Mouse (Mus musculus) small intestine, adult 2 months (tissue): Measurements from ENCODE around the gene Arhgap42. TPM values are rescaled to one million over a fixed set of nuclear protein-coding genes. Genes with fewer than 3 reads are reported as not detected.
A peak's percentile ranks its signal among the peaks of the same experiment; 100 is the strongest.

Source experiments
- H3K27ac ChIP-seq: fragments of 200-500 bp; 2 replicates; pipeline ENCODE4 v1.5.1; 2012; ENCODE audit warnings: low read depth, low read length, control low read depth, inconsistent platforms; ENCODE audit not compliant: insufficient read depth
- H3K27me3 ChIP-seq: fragments of 200-500 bp; 2 replicates; pipeline ENCODE4 v1.6.1; 2012; ENCODE audit warnings: mild to moderate bottlenecking, moderate library complexity, low read length, inconsistent platforms; ENCODE audit not compliant: control insufficient read depth, insufficient read depth
- H3K36me3 ChIP-seq: fragments of 200-500 bp; 2 replicates; pipeline ENCODE4 v1.6.1; 2012; ENCODE audit warnings: mild to moderate bottlenecking, low read length, control low read depth, inconsistent platforms; ENCODE audit not compliant: control insufficient read depth, insufficient read depth
- H3K4me1 ChIP-seq: fragments of 200-500 bp; 2 replicates; pipeline ENCODE4 v1.6.1; 2012; ENCODE audit warnings: low read length, inconsistent platforms, mixed read lengths; ENCODE audit not compliant: control insufficient read depth, insufficient read depth, insufficient read length
- H3K4me3 ChIP-seq: fragments of 200-500 bp; 2 replicates; pipeline ENCODE4 v1.5.1; 2012; ENCODE audit warnings: low read depth, mild to moderate bottlenecking, control low read depth, inconsistent platforms, low read length, moderate library complexity
- CTCF ChIP-seq: fragments of 200-500 bp; IDR thresholded peaks from 2 replicates; pipeline ENCODE4 v1.5.1; 2012; ENCODE audit warnings: low read depth, mild to moderate bottlenecking, control low read depth, inconsistent platforms, low read length, moderate library complexity, mixed read lengths; ENCODE audit not compliant: insufficient replicate concordance, insufficient read length; ENCODE audit errors: extremely low read depth
- POLR2A ChIP-seq: fragments of 200-500 bp; IDR thresholded peaks from 2 replicates; pipeline ENCODE4 v1.6.1; 2012; ENCODE audit warnings: low read depth, mild to moderate bottlenecking, control low read depth, inconsistent platforms, low read length, moderate library complexity
- WGBS: fragments of 180-500 bp; shearing (Covaris S2); methylation state at CpG from one replicate; pipeline ENCODE4 v1.1.7; 2018; 5-methylcytosine and 5-hydroxymethylcytosine counted together
- polyA plus RNA-seq: library from polyadenylated mRNA; depleted of rRNA; stranded (reverse); fragments of >200 nt; gene quantifications from 2 replicates; pipeline ENCODE4 v1.2.3, GENCODE M21; 2012

Gene Arhgap42
- polyA plus RNA-seq, 1 experiment = 39.2 TPM

- WGBS = 86% methylated on average over 1 of the region's 1 CpGs
- H3K27me3 ChIP-seq = no peaks in the 10 kb centered on the region
- TF ChIP-seq CTCF = no peak
- TF ChIP-seq POLR2A = no peak
- no peaks in the 10 kb centered on the region for H3K36me3 ChIP-seq
- H3K27ac ChIP-seq = no peak overlapping the region
- H3K4me1 ChIP-seq = no peaks in the 10 kb centered on the region
- no peak overlapping the region for H3K4me3 ChIP-seq
These were observed 15.9 kb upstream of the Arhgap42 start for GRCm38 (mm10) chr9:9254764-9255163.

GRCm38 (mm10) chr9:9248529-9248928 is 9.6 kb upstream of the Arhgap42 start:
- no peak for TF ChIP-seq POLR2A
- TF ChIP-seq CTCF = no peak
- Histone ChIP-seq H3K27ac (peak overlapping the region; percentile 57), H3K4me3 (no peak overlapping the region), H3K36me3 (no peaks in the 10 kb centered on the region), H3K4me1 (peaks cover 14% of the 10 kb centered on the region; the same call in 1 of the 2 replicates), H3K27me3 (no peaks in the 10 kb centered on the region)
- 22% methylated on average over 2 of the region's 2 CpGs for WGBS

GRCm38 (mm10) chr9:9245994-9246393 is 7.1 kb upstream of the Arhgap42 start:
- Histone ChIP-seq H3K4me3 (no peak overlapping the region), H3K4me1 (peaks cover 14% of the 10 kb centered on the region; the same call in 1 of the 2 replicates), H3K27ac (no peak overlapping the region), H3K27me3 (no peaks in the 10 kb centered on the region), H3K36me3 (no peaks in the 10 kb centered on the region)
- TF ChIP-seq POLR2A = no peak
- TF ChIP-seq CTCF = no peak

- no peaks in the 10 kb centered on the region for H3K36me3 ChIP-seq
These were observed 4.9 kb upstream of the Arhgap42 start for GRCm38 (mm10) chr9:9243834-9244233.

GRCm38 (mm10) chr9:9241202-9241795 is 2.4 kb upstream of the Arhgap42 start:
- no peak overlapping the region for H3K27ac ChIP-seq
- TF ChIP-seq POLR2A (no peak), CTCF (no peak)
- 68% methylated on average over 7 of the region's 7 CpGs for WGBS
- H3K4me3 ChIP-seq = no peak overlapping the region
- no peaks in the 10 kb centered on the region for H3K27me3 ChIP-seq
- H3K36me3 ChIP-seq = no peaks in the 10 kb centered on the region
- peaks cover 11% of the 10 kb centered on the region; the same call in 1 of the 2 replicates for H3K4me1 ChIP-seq

More at GRCm38 (mm10) chr9:9243834-9244233, 4.9 kb upstream of the Arhgap42 start:
- Histone ChIP-seq H3K27ac (no peak overlapping the region), H3K4me3 (no peak overlapping the region), H3K27me3 (no peaks in the 10 kb centered on the region), H3K4me1 (peaks cover 13% of the 10 kb centered on the region; the same call in 1 of the 2 replicates)
- TF ChIP-seq CTCF = no peak
- TF ChIP-seq POLR2A = no peak
- WGBS = 28% methylated on average over 4 of the region's 4 CpGs

GRCm38 (mm10) chr9:9237511-9237910 is 1.4 kb downstream of the Arhgap42 start:
- Histone ChIP-seq H3K27me3 (no peaks in the 10 kb centered on the region), H3K4me3 (peak overlapping the region; percentile 33; the same call in 1 of the 2 replicates), H3K36me3 (no peaks in the 10 kb centered on the region), H3K4me1 (peaks cover 6% of the 10 kb centered on the region; the same call in 1 of the 2 replicates), H3K27ac (peak overlapping the region; percentile 96)
- 16% methylated on average over 5 of the region's 5 CpGs for WGBS
- TF ChIP-seq CTCF = no peak
- no peak for TF ChIP-seq POLR2A

- Histone ChIP-seq H3K36me3 (no peaks in the 10 kb centered on the region), H3K4me3 (no peak overlapping the region), H3K27ac (no peak overlapping the region), H3K27me3 (no peaks in the 10 kb centered on the region), H3K4me1 (no peaks in the 10 kb centered on the region)
- whole genome bisulfite sequencing = 70% methylated on average over 3 of the region's 3 CpGs
- no peak for TF ChIP-seq POLR2A
- TF ChIP-seq CTCF = no peak
These were observed 9.2 kb downstream of the Arhgap42 start for GRCm38 (mm10) chr9:9229662-9230061.
